Mouse (Mus musculus): ENCODE measurements around the gene Pacsin3. TPM values are rescaled to one million over a fixed set of nuclear protein-coding genes. Genes with fewer than 3 reads are reported as not detected.

Gene Pacsin3
- total RNA-seq, 2 experiments from 2014 or later = 15.3 to 22.4 TPM

- DNase-seq = peak; percentile 58
- intact Hi-C loops (cut with DNase I) = no loop called here
Observed at GRCm38 (mm10) chr2:91258054-91258453, 2.3 kb downstream of the Pacsin3 start.

- intact Hi-C loops (cut with DNase I) = no loop called here
- DNase-seq = no peak
Observed at GRCm38 (mm10) chr2:91258830-91259229, 3.1 kb downstream of the Pacsin3 start.

- no peak for DNase-seq
- intact Hi-C loops (cut with DNase I) = no loop called here
Observed at GRCm38 (mm10) chr2:91259493-91259892, 3.7 kb downstream of the Pacsin3 start.

GRCm38 (mm10) chr2:91263692-91264660 lies 8.2 kb downstream of the Pacsin3 start:
- no peak for DNase-seq
- intact Hi-C loops (cut with DNase I) = no loop called here

GRCm38 (mm10) chr2:91264711-91265681 lies 9.2 kb downstream of the Pacsin3 start, which contains the start of gene Arfgap2:
Gene Arfgap2, plus strand, starts transcription at chr2:91264974.
- peak; percentile 98 for DNase-seq
- intact Hi-C loops (cut with DNase I) = no loop called here

GRCm38 (mm10) chr2:91268042-91268441 lies 12.3 kb downstream of the Pacsin3 start:
- intact Hi-C loops (cut with DNase I) = no loop called here

GRCm38 (mm10) chr2:91268706-91269105 lies 13.0 kb downstream of the Pacsin3 start:
- intact Hi-C loops (cut with DNase I) = no loop called here
- no peak for DNase-seq

More at GRCm38 (mm10) chr2:91268042-91268441, 12.3 kb downstream of the Pacsin3 start:
- no peak for DNase-seq

GRCm38 (mm10) chr2:91269687-91270133 lies 14.0 kb downstream of the Pacsin3 start:
- intact Hi-C loops (cut with DNase I) = no loop called here
- DNase-seq = no peak

GRCm38 (mm10) chr2:91278749-91279371 lies 23.1 kb downstream of the Pacsin3 start:
- intact Hi-C loops (cut with DNase I) = no loop called here
- DNase-seq = peak; percentile 74

GRCm38 (mm10) chr2:91279372-91279755 lies 23.6 kb downstream of the Pacsin3 start:
- intact Hi-C loops (cut with DNase I) = no loop called here
- DNase-seq = no peak

- intact Hi-C loops (cut with DNase I) = no loop called here
- no peak for DNase-seq
Observed at GRCm38 (mm10) chr2:91281366-91281765, 25.6 kb downstream of the Pacsin3 start.

- intact Hi-C loops (cut with DNase I) = loop anchor here (2.0 kb wide), 1 partner anchor 197 kb away; no protein-coding TSS in a partner anchor
Observed at GRCm38 (mm10) chr2:91283972-91284371, 28.2 kb downstream of the Pacsin3 start.

GRCm38 (mm10) chr2:91284375-91285199 lies 28.8 kb downstream of the Pacsin3 start:
- intact Hi-C loops (cut with DNase I) = loop anchor here (2.0 kb wide), 1 partner anchor 196 kb away; no protein-coding TSS in a partner anchor
- DNase-seq = peak; percentile 83

More at GRCm38 (mm10) chr2:91283972-91284371, 28.2 kb downstream of the Pacsin3 start:
- DNase-seq = no peak

GRCm38 (mm10) chr2:91285885-91286505 lies 30.2 kb downstream of the Pacsin3 start:
- peak; percentile 86 for DNase-seq
- intact Hi-C loops (cut with DNase I) = loop anchor here (2.0 kb wide), 1 partner anchor 195 kb away; no protein-coding TSS in a partner anchor

- intact Hi-C loops (cut with DNase I) = no loop called here
- no peak for DNase-seq
Observed at GRCm38 (mm10) chr2:91287563-91287962, 31.8 kb downstream of the Pacsin3 start.

GRCm38 (mm10) chr2:91291197-91292007 lies 35.6 kb downstream of the Pacsin3 start:
- intact Hi-C loops (cut with DNase I) = no loop called here
- peak; percentile 81 for DNase-seq

- intact Hi-C loops (cut with DNase I) = no loop called here
- DNase-seq = no peak
Observed at GRCm38 (mm10) chr2:91294226-91294625, 38.5 kb downstream of the Pacsin3 start.

- no peak for DNase-seq
- intact Hi-C loops (cut with DNase I) = no loop called here
Observed at GRCm38 (mm10) chr2:91295895-91296294, 40.1 kb downstream of the Pacsin3 start.
